ENCODE assay signal across 21 mouse cellular contexts in the genomic region with DNA sequence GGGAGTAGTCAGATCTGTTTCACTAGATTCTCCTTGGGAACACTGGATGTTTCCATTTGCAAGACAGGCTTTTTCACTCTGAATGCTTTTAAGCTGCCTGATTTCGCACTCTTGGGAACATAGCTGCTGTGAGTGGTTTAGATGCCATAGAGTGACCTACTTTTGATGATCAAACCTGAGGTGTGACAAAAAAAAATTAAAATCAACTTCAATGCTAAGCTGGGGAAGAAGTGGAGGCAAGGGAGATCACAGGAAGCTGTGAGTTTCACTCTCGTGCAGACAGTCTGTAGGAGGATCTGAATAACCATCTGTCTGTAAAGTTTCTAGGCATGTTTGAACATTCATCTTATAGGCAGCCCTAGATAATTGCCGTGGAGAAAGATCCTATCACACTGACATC.
DNase-seq lines count a peak whose midpoint lies in the region.
"Had no signal": no experiment of that assay in that cellular context is flagged by ENCODE, and none has a peak within 500 bp of the region (broad histone marks: within the 10 kb centered on the region; RNA-seq: fewer than 3 reads in every experiment).

No protein-coding gene starts in this region.

- DNase-seq in layer of hippocampus, adult 9-11 months: peak; percentile 12
- no peak for DNase-seq in layer of hippocampus, postnatal 14 days (ENCODE audit: low spot score in 2 of 2)
- DNase-seq in thymus, postnatal 14 days: peak; percentile 47
- DNase-seq in thymus, postnatal 36 days: no peak
- peak; percentile 30 to 82 for DNase-seq in left cerebral cortex, postnatal 14 days (ENCODE audit: low spot score in 2 of 2)
- DNase-seq in thymus, postnatal 4 days: peak; percentile 18
- DNase-seq in lung, postnatal 25 days (ENCODE audit: low spot score): no peak
- DNase-seq in embryo, embryonic 9.5 days (ENCODE audit: extremely low spot score): no peak
- DNase-seq: adrenal gland, adult 2 months; B cell, adult 2 months; cerebellum, adult 11-12 months; cerebellum, postnatal 25 days; embryo, embryonic 11 days; gastrocnemius, adult 2 months; heart, postnatal 36 days; kidney, adult 2 months; liver, embryonic 13.5 days; lung, adult 2 months; lung, postnatal 14 days; midbrain, embryonic 14.5 days; spleen, adult 18-20 months had no signal

- intact Hi-C loops in left cerebral cortex, postnatal 14 days (cut with DNase I): loop anchor here (10.0 kb wide), 1 partner anchor 335 kb away; no protein-coding TSS in a partner anchor

Comparison
In these comparisons a context has a peak if more than half of its experiments do, and no peak if none do; other contexts are left out.
1. DNase-seq: peak in layer of hippocampus, adult 9-11 months (single experiment), thymus, postnatal 14 days (single experiment), left cerebral cortex, postnatal 14 days (2 of 2) and thymus, postnatal 4 days (single experiment); none in layer of hippocampus, postnatal 14 days (0 of 2), thymus, postnatal 36 days (0 of 2), lung, postnatal 25 days (single experiment) and embryo, embryonic 9.5 days (single experiment).